Mouse (Mus musculus) bone marrow, adult 2 months (tissue): ENCODE data around the gene Cemip2.

Experiments used
- CTCF ChIP-seq: fragments of 200-500 bp; IDR thresholded peaks from 2 replicates; pipeline ENCODE4 v1.5.1; 2011; ENCODE audit warnings: low read length, control low read depth; ENCODE audit not compliant: control insufficient read depth, insufficient read depth
- POLR2A ChIP-seq: fragments of 200-500 bp; IDR thresholded peaks from 2 replicates; pipeline ENCODE4 v1.6.1; 2011; ENCODE audit warnings: low read depth, mild to moderate bottlenecking, control low read depth, low read length, borderline replicate concordance; ENCODE audit not compliant: control insufficient read depth

GRCm38 (mm10) chr19:21781066-21781786 is 3.1 kb downstream of the Cemip2 start:
- no peak for TF ChIP-seq CTCF
- TF ChIP-seq POLR2A, result no peak
